Mouse (Mus musculus) left cerebral cortex, postnatal 14 days (tissue): ENCODE measurements around the gene Caskin2. TPM values are rescaled to one million over a fixed set of nuclear protein-coding genes. Genes with fewer than 3 reads are reported as not detected.
A peak's percentile ranks its signal among the peaks of the same experiment; 100 is the strongest.
"Not testable (repeated sequence)": the region's sequence is repeated elsewhere in the genome, so short reads cannot be mapped to it uniquely, and the experiment has no call there.

Experiments
- DNase-seq, 2 experiments: peaks; one replicate each; pipeline ENCODE4 v3.0.0; 2021 to 2022; ENCODE audit warnings: low spot score in 2 of 2, mixed read lengths in 1 of 2
- intact Hi-C: fragments of 180-260 bp; cut with DNase I; formaldehyde crosslinking; loops from one replicate; pipeline ENCODE4 v1.15.1; 2025
- long read RNA-seq, 2 experiments: library from polyadenylated mRNA; stranded (forward); transcript quantifications; one replicate each; pipeline ENCODE4 v2.0.0; 2021
- total RNA-seq, 2 experiments: library from RNA; stranded (reverse); gene quantifications; 2 replicates each; pipeline ENCODE4 v1.2.3; 2021

Gene Caskin2
- 10 to 100 TPM; 18.7 to 21.3 TPM for total RNA-seq
- long read RNA-seq, experiment 1, full-length matches to known transcripts = 3 of 14 reads
- long read RNA-seq, experiment 1, partial matches to known transcripts = 5 of 14 reads
- long read RNA-seq, experiment 1, other reads (novel, unspliced or antisense) = 6 of 14 reads
- long read RNA-seq, experiment 2, full-length matches to known transcripts = 5 of 18 reads
- long read RNA-seq, experiment 2, partial matches to known transcripts = 10 of 18 reads
- long read RNA-seq, experiment 2, other reads (novel, unspliced or antisense) = 3 of 18 reads

- intact Hi-C loops = loop anchor here (1.0 to 5.0 kb wide), 4 partner anchors 36 to 181 kb away; no protein-coding TSS in a partner anchor
- DNase-seq = peak; percentile 87 to 90
These were observed at the start of gene Caskin2 for GRCm38 (mm10) chr11:115813507-115814296. Caskin2 (minus strand) TSS chr11:115813639.

GRCm38 (mm10) chr11:115859143-115859945, 45.9 kb upstream of the Caskin2 start:
- DNase-seq = peak; percentile 65 to 72
- intact Hi-C loops = no loop called here

- no peak for DNase-seq
- intact Hi-C loops = no loop called here
These were observed 44.9 kb upstream of the Caskin2 start, which contains the start of gene Myo15b for GRCm38 (mm10) chr11:115858354-115858753. Myo15b (plus strand) TSS chr11:115858406.

GRCm38 (mm10) chr11:115857936-115858335, 44.5 kb upstream of the Caskin2 start:
- DNase-seq = no peak
- intact Hi-C loops = no loop called here

GRCm38 (mm10) chr11:115857146-115857545, 43.7 kb upstream of the Caskin2 start:
- not testable (repeated sequence) for DNase-seq

GRCm38 (mm10) chr11:115854674-115855073, 41.2 kb upstream of the Caskin2 start:
- intact Hi-C loops = no loop called here
- DNase-seq = peak in 1 of 2 experiments; percentile 23

More at GRCm38 (mm10) chr11:115857146-115857545, 43.7 kb upstream of the Caskin2 start:
- intact Hi-C loops = not testable (repeated sequence)

- DNase-seq = no peak
- intact Hi-C loops = no loop called here
These were observed 32.4 kb upstream of the Caskin2 start for GRCm38 (mm10) chr11:115845819-115846218.

GRCm38 (mm10) chr11:115844240-115844639, 30.8 kb upstream of the Caskin2 start:
- intact Hi-C loops = no loop called here

GRCm38 (mm10) chr11:115843891-115844239, 30.4 kb upstream of the Caskin2 start:
- no peak for DNase-seq
- intact Hi-C loops = no loop called here

More at GRCm38 (mm10) chr11:115844240-115844639, 30.8 kb upstream of the Caskin2 start:
- DNase-seq = no peak

- DNase-seq = no peak
- intact Hi-C loops = no loop called here
These were observed 29.9 kb upstream of the Caskin2 start for GRCm38 (mm10) chr11:115843141-115843890.

GRCm38 (mm10) chr11:115841961-115842550, 28.6 kb upstream of the Caskin2 start:
- intact Hi-C loops = no loop called here
- DNase-seq = no peak

- no peak for DNase-seq
- intact Hi-C loops = no loop called here
These were observed 27.6 kb upstream of the Caskin2 start for GRCm38 (mm10) chr11:115841044-115841443.

GRCm38 (mm10) chr11:115839732-115840131, 26.3 kb upstream of the Caskin2 start:
- intact Hi-C loops = no loop called here
- DNase-seq = no peak

- intact Hi-C loops = no loop called here
- no peak for DNase-seq
These were observed 25.5 kb upstream of the Caskin2 start for GRCm38 (mm10) chr11:115838895-115839311.

GRCm38 (mm10) chr11:115837606-115838345, 24.3 kb upstream of the Caskin2 start:
- no peak for DNase-seq
- intact Hi-C loops = no loop called here

- intact Hi-C loops = no loop called here
- DNase-seq = no peak
These were observed 23.4 kb upstream of the Caskin2 start for GRCm38 (mm10) chr11:115836656-115837395.

GRCm38 (mm10) chr11:115834033-115834432, 20.6 kb upstream of the Caskin2 start:
- intact Hi-C loops = no loop called here
- DNase-seq = no peak
